Mouse (Mus musculus) cerebellum, adult 9-10 months (tissue): ENCODE measurements around the gene Agbl1.
"Not testable (repeated sequence)": the region's sequence is repeated elsewhere in the genome, so short reads cannot be mapped to it uniquely, and the experiment has no call there.

Experiments
- DNase-seq: peaks from one replicate; pipeline ENCODE4 v3.0.0; 2022

Gene Agbl1

DNA sequence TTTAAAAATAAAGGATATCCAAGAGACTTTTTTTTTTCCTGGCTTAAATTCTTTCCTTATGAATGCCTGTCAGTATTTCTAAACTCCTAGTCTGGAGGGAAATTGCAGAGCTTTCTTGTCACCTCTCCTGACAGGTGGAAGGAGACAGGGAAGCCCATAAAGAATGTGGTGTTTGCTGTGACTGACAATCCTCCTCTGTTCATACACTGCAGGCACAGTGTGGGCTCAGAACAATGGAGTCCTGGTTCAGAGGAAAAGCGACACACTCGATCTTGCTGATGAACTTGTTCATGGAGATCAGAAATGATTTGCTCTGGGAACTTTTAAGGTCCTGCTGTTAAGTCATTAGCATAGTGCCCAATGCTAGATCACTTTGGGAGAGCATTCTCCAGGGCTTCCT lies 368.1 kb downstream of the Agbl1 start:
- DNase-seq = no peak

DNA sequence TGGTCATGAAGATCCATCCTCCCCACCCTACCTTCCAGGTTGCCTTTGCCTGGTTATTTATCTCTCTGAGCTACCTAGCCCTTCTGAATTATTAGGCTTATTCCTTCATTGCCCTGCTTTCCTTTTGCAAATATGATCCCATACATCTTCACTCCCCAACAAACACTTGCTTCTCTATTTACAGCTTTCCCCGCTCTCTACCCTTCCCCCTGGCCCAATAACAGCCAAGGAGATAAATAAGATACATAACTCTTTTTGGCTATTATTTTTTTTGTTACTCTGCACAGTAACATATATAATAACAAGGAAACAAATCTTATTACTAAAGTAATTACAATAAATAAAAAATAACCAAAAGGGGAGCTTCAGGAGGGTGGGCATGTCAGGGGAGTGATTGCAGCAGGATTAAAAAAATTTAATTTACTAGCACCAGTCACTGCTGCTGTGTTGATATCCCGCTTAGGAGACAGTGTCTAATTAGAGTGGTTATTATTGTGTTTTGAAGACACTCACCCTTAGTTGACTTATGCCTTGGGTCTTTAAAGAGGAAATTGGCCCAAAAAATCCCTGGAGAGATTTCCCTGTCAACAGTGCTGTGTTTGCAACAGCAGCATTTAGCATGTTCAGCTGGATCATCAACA lies 370.5 kb downstream of the Agbl1 start:
- DNase-seq = no peak

DNA sequence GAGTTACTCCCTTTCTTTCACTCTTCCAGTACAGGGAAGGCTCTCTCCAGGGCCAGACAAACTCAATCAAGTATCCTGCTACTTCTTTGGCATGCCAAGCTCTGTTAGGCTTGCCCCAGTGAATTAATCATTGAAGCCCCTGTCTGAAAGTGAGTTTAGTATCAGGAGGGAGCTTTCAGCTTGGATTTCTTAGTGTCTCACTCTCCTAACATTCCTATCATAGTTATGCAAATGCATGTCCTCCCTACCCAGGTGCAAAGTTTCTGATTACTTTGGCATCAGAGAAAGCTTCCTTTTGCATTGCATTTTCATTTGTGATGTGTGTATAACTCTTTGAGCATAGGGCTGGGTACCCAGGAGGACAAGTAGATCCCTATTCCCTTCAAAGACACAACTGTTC lies 399.8 kb downstream of the Agbl1 start:
- DNase-seq = no peak

DNA sequence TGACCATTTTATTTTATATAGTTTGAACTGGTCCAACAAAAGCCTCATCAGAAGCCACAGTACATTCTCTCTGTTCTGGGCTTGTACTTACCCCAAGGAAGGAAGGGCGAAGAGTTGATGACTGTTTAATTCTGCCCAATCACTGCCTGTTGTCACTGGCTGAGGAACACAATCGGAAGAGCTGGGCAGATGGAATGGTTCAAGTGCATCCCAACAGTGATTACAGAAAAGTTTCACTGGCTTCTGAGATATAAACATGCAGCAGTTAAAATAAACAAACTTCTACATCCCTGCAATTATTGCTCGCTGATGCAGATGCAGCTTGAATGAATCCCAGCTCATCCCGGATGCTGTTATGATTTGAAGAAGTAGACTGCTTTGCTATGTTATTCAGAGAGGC lies 421.3 kb downstream of the Agbl1 start:
- DNase-seq = no peak

DNA sequence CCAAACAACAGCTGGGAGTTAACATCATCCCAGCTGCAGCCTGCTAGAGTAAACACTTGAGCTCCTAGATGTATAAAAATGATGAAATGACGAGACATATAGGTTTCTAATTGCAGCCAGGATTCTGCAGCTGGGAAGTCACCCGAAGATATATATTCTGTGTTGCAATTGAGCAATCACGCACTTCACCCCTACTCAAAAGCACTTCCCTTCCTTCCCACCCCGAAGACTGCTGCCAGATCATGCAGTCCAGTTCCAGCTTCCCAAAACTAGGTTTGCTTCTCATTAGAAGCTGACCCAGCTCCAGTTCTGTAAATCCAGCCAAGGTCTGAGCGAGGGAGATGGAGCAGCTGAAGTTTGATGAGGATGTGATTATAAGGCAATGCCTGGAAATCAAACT lies 431.4 kb downstream of the Agbl1 start:
- no peak for DNase-seq

DNA sequence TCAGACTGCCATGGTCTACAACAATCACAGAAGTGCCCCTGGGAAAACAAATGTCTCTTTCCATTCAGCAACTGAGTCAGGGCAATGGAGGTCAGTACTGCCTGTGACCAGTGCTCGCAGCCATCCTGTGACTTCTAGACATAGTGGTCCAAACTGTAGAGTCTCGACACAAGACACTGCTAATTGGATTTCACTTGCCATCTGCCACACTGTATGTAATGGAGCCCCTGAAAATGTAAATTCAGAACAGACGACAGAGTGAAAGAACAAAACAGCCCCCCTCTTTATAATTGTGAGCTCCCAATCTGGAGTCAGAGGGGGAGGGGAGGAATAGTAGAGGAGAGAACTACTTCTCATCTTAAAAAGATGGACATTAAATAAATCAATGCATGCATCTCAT lies 445.2 kb downstream of the Agbl1 start:
- no peak for DNase-seq

DNA sequence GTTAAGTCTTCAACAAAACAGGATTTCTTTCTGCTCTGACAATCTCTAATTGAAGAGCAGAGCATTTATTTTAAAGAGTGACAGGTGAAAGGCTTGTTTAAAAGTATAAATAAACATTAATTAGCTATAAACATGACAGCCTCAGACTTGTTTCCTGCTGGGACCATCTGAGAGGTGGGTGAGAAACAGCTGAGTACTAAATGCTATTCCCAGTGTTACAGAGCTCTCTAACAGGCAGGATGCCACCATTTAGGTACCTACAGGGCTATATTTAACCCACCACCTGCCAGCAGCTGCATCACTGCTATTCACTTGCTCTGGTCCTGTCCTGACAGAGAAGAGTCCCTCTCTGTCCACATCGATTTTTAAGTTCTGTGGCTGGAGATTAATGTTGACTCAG lies 471.5 kb downstream of the Agbl1 start:
- DNase-seq = no peak

DNA sequence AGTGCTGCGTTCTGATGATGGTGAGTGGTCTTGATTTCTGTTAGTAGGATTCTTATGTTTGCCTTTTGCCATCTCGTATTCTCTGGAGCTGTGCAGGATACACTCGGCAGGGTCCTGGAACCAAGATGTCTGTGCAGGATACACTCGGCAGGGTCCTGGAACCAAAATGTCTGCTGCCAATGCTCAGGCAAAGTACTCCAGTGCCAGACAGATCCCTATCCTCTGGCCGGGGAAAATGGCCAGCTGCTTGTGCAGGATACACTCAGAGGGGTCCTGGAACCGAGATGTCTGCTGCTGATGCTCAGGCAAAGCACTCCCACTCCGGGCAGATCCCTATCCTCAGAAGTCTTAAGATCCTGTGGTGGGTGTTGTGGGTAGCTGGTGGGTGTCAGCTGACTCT lies 502.5 kb downstream of the Agbl1 start:
- not testable (repeated sequence) for DNase-seq

DNA sequence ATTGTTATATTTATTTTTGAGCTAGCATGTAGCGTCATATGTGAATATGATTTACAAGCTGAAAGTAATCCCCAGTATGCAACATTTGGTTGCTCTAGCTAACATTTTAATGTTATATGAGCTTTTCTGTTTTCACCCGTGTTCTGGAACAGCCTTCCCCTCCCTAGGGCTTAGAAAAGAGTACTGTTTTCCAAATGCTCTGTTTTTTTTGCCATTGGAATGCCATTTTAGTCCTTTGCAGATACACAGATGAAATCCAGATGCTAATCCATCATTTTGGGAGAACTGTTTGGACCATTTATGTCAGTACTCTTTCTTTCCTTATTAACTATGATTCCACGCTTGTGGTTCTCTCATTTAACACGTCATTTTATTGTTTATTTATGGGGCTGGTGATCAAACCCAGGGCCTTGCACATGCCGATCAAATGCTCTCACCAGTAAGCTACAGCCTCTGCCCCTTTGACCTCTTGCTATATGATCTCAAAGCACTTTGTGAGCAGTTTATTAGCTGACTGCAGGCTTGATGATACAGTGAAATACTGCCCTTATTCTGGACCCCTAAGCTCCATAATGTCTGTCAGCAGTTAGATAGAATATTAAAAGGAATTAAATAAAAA lies 547.7 kb downstream of the Agbl1 start:
- DNase-seq = no peak

DNA sequence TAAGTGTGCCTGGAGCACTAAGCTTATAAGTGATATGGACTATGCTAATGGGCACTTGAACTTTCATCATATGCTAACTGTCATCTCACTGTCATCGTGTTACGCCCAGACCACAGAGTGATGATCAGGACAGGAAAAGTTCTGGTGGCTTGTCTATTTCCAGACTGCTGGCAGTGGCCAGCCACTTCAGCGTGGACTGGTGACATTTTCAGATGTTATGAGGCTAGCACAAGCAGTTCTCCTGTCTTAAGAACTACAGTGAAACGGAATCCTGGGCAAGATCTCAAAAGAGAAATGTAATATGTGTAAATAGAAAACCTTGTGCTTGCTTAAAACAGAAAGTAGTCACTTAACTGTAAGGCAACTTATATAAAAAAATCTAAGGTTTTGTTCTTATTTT lies 550.8 kb downstream of the Agbl1 start:
- no peak for DNase-seq

DNA sequence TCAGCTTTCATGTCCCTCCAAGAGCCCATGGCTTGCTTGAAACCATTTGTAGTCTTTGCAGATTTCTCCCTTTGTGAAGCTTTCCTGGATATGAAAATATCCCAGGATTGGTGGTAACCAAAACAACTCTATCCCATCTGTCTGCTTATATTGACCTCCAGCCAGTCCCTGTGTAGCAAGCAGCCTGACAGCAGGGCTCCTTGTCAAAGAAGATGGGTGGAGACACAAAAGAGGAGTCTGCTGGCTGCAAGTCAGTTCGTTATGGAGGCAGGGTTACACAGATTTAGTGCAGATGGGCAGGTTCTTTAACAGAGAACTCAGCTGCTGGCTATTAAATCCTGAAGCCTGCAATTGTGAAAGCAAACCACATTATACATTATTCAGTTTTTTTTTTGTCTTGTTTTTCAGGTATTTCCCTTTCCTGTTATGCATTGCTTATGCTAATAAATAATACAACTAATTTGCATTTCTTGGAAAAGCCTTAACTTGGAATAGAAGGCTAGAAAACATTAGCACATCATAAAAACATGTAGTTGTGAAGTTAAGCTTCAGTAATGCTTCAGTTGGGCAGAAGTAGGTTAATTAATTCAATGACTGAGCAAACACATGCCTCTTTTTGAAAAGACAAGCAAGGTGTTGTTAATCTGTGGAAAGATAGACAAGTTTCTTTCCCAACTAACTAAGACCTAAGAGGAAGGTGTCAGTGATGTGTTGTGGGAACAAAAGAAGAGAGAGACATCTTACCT lies 559.0 kb downstream of the Agbl1 start:
- no peak for DNase-seq

DNA sequence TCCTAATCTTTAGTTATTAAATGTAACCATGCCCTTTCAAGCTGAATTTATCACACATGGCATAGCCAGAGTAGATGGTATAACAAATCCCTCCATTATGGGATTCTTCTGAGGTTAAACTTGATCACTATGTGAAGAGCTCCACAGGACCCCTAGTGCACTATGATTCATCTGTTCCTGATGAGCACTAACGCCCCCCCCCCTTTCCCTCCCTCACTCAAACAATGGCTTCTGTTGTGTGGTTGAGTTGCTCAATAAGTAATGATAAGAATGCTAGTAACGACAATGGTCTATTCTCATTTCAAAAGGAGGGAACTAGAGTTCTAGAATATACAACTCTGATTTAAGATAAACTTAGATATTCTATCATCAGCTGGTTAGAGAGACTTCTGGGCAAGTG lies 560.4 kb downstream of the Agbl1 start:
- DNase-seq = no peak

DNA sequence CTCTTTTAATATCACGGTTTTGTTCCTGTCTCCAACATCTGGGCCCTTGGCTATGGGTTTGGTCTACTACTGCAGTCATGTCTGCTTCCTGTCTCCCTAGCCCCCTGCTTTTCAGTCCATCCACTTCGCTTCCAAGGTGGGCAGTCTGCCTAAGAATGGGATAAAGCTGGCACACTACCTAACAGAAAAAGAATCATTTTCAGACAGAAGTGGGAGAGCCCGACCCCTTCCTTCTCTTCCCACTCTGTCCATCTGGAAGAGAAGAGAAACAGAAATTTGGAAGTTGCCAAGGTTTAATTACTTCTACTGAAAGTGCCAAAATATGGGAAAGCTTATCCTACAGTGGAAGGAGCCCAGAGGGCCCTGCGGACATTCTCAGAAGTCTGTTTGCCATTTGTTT lies 561.6 kb downstream of the Agbl1 start:
- DNase-seq = no peak

DNA sequence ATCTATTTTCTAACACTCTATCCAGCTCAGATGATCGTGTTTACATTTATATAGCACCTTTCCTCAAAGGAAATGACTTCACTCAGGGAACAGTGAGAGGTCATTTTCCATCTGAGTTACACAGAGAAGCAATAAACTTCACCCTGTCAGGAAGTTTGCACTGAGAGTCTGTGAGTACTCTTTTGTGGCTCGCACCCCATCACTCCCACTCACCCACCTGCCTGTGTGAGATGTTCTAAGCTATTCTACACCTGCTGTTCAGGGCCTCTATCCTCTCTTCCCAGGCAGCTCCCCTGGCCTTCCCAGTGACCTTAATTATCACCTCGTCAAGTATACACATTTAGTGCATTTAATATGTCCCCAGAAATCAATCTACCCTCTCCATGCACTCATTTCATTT lies 580.3 kb downstream of the Agbl1 start:
- DNase-seq = no peak

DNA sequence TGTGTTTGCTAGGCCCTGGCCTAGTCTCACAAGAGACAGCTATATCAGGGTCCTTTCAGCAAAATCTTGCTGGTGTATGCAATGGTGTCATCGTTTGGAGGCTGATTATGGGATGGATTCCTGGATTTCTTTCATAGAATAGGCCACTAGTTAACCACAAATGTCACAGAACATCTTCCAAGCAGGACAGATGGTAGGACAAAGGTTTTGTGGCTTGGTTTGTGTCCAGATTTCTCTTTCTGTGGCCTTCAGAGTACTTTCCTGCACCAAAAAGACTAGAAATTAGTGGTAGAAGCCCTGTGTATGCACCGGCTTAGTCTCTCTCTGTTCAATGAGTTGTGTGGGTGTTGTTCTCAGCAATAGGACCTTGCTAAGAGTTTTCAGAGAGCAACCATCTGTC lies 590.9 kb downstream of the Agbl1 start:
- no peak for DNase-seq

DNA sequence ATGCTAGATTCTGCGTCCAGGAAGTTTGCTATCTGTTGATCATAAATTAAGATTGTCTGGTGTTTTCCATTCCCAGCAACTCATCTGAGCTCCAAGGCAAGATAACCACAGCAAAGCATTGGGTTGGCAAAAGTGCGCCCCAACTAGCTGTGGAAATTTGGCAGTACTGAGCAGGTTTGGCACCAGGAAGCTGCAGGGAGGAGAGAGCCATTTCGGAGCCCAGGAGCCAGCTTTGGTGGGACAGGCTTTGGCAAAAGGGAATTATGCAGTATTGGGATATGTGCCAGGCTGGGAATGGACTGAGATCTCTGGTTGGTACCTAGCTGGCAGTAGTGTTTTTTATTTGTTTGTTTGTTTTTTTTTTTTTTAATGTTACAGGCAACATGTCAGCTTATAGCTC lies 612.5 kb downstream of the Agbl1 start:
- no peak for DNase-seq

DNA sequence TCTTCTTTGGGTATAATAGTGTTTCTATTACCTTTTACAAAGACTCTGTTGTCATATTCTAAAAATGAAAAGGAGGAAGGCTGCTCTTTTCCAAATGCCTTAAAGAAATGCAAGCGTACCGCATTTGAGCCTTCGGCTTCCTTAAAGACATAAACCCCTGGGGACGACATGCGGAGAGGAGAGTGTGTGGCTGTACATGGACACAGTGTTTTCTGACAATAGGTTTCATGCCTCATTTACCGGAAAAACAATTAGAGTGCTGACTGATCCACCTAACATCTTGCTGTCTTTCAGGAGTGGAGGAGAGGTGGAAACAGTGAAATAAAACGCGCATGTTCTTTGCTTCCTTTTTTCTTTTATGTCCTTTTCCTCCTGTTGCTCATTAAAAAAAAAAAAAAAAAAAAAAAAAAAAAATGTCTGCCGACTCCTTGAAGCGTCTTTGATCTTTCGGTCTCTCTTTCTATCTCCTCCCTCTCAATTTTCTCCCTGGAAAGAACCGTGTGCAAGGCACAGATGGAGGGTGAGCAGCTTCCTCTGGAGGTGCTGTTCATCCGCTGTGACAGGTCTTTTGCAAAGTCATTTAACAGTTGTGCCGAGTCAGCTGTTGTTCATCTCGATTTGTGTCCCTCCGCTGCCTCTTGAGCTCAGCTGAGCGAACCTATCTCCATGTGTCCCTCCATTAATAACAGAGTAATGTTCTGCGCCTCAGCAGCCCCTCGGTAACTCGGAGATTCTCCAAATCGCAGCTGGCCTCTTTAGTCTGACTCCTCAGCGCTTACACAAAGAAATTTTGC lies 659.9 kb downstream of the Agbl1 start:
- DNase-seq = no peak

DNA sequence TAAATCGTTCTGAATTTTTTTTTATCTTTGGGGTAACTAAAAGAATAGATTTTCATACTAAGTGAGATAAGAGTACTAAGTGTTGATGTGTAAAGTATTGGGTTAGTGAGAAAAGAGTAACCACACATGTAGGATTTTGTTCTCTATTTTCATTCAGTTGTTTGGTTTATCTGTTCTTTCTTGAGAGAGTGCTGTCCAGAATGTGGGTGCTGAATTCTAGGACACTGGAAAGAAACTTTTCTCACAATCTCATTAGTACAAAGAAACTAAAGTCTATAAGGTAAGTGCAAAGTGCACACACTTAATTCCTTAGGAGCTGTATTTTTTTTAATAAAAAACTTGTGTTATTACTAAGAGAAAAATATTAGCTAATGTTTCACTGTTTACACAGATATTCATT lies 674.4 kb downstream of the Agbl1 start:
- DNase-seq = no peak

DNA sequence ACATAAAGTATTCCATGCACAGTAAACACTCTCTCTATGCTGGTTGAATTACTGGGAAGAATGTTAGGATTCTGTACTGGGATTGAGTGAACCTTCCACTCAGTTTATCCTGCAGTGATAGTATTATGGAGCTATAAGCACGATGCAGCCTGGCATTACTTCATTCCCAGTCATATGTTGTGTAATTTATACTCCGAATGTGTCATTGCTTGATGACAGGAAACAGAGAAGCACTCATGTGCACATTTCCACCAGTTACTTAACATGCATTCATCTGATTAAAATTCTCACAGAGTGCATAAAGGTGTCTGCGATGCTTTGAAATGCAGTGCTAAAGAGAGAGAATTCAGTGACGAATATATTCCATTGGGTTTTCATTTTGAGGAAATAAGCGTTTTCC lies 682.0 kb downstream of the Agbl1 start:
- no peak for DNase-seq

DNA sequence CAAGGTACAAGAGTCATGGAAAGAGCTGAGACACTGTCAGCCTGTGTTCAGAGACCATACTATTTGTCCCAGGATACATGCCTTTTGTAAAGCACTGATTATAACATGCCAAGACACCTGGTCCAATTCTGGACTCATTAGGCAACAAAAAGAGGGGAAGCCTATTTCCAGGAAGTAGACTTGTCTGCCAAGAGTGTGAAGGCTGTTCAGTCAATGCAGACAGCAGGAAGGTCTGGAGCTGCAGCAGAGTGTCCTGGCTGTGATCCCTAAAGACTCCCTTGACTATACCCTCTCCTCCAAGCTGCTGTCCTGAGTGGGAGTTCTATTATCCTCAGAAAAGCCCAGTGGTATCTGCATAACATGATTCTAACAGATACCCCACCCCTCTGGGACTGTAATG lies 689.2 kb downstream of the Agbl1 start:
- DNase-seq = no peak

DNA sequence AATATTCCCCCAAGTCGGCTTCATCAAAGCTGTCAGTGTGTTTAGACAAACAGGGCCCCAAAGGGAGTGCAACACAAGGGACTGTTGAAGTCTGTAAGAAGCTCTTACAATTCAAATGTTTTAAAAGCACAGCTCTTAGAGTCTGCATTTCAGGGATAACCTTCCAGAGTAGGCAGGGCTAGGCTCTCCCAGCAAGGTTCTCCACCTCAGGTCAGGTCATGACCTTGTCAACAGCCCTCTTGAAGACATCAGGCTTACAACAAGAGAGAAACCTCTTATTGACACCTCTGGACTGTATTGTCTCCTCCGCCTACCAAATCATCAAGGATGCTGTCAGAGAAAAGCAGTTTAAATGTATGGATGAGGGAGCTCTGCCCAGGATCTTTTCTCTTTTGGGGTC lies 692.0 kb downstream of the Agbl1 start:
- DNase-seq = no peak

DNA sequence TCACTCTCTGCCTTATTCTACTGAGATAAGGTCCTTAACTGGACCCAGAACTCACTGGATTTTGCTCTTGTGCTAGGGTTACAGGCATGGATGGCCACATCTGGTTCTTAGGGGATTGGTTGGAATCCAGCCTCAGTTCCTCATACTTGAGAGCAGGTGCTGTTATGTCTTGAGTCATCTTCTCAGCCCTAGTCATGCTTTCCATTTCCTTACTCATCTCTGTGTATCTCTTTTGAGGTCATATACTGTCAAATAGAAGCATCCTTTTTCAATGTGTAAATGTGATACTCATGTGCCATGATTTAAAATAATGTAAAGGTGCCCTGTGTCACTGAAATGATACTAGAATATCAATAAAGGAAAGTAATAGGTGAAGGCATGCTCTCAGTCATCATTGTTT lies 705.5 kb downstream of the Agbl1 start:
- no peak for DNase-seq

DNA sequence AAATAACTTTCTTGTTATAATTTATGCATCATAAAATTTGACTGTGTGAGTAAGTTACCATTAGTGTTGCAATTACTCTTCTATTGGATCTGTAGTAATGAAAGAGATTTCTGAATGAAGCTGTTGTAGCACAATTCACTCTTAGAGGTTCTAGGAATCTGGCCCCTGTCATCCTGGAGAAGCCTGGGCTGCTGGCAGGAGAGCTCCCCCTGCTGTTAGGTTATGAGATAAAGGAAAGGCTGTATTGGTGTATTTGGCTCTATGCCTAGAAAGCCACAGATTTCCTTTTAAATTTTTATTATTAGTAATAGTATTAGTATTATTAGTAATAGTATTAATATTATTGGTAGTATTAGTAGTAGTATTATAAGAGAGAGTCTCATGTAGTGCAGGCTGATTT lies 711.8 kb downstream of the Agbl1 start:
- peak; percentile 9 for DNase-seq

DNA sequence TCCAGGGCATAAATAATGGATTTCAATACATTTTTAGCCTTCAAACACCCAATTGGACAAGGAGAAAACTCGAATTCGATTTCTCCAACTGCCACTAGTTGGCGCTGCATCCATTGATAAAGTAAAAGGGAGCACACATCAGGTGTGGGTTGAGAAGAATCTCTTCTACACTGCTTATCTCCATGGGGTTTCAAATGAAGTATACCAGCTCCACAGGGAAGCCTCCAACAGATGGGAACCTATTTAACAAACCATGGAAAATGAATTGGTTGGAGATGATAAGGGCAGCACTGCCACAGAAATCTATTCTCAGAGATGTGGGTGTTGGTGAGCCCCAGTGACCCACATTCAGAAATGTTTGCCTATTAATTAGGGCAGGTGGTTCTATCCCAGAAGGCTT lies 741.6 kb downstream of the Agbl1 start:
- peak; percentile 11 for DNase-seq
